Mouse (Mus musculus) megakaryocyte, embryonic 14.5 days (primary cell): ENCODE measurements at regions not wholly inside any gene's neighbourhood (a gene's known extent, or its start where the extent isn't known, plus 50 kb on each side); places are given as distances from the start of the nearest gene placed in this dataset.

Source experiments
- FLI1 ChIP-seq: IDR thresholded peaks from 2 replicates; pipeline ENCODE4 v1.6.1; 2012; ENCODE audit warnings: low read length, inconsistent platforms, mixed read lengths
- GATA1 ChIP-seq: IDR thresholded peaks from 3 replicates; pipeline ENCODE4 v1.6.1; 2012; ENCODE audit warnings: mixed read lengths, low read length, inconsistent platforms, borderline replicate concordance

DNA sequence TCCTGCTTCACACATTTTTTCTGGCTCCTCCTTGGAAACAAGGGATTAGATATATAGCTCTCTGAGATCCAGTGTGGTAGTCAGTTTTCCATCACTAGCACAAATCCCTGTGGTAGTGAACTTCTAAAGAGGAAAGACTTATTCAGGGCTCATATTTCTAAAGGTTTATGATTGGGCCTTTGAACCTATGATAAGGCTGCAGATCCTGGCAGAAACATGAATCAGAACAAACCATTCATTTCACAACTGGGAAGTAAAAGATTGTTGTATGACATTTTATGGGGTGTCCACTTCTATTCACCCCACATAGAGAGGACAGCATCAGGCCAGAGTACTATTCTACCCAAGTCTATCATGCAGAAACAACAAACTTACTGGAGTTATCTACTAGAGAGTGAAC lies 61.3 kb upstream of the Slc22a23 start:
- TF ChIP-seq GATA1 (no peak), FLI1 (no peak)
